Mouse (Mus musculus): Measurements from ENCODE around the gene Lck.

Lck gene

DNA sequence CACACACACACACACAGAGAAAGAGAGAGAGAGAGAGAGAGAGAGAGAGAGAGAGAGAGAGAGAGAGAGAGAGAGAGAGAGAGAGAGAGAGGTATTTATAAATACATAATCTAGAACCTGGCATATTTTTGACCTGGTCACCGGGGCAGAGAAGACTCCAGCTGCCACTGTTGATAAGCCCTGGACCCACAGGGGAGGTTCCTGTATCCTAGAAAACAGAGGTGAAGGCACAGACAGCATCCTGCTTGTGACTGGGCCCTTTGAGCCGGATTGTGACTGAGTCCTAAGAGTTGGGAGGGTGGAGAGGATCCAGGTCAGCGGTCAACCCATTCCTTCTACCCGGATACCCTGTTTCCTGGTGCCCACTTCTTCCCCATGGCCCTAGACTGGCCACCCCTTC lies 15.4 kb upstream of the Lck start:
- in situ Hi-C loops (cut with MboI; ENCODE audit: low pct_unique_long_range_greater_than_20kb in 1 of 2, low sequenced_read_pairs in 2 of 2, unreplicated experiment in 1 of 2): no loop called here

DNA sequence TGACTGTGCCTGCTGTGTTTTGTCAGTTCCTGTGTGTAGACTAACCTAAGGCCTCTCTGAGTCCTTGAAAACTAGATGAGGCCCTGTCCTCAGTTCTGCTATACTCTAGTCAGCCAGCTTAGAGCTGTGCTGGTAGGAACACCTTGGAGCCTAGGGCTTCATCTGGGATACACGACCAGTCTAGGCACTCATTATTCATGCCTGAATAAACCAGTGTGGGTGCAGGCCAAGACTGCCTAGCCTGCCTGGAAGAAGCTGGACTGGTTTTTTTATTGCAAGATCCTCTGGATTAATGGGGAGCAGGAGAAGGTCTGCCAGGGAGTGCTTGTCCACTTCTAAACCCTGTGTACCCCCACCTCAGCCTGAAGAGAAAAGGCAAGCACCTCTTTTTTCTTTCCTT lies 13.5 kb upstream of the Lck start:
- in situ Hi-C loops (cut with MboI; ENCODE audit: low pct_unique_long_range_greater_than_20kb in 1 of 2, low sequenced_read_pairs in 2 of 2, unreplicated experiment in 1 of 2): no loop called here

DNA sequence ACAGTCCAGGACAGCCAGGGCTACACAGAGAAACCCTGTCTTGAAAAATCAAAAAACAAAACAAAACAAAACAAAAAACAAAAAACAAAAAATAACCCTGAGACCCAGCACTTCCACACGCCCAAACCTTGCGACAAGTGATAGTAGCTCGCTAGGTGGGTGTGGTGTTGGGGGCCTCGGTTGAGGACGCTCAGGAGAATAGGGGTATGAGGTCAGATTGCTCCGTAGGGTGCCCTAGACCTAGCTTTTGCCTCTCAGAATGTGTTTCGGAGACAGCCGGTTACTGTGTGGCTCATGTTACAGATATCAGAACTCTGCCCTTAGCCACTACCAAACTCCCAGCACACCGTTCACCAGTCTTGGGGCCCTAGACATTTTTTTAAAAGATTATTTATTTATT lies 12.3 kb upstream of the Lck start:
- in situ Hi-C loops (cut with MboI; ENCODE audit: low pct_unique_long_range_greater_than_20kb in 1 of 2, low sequenced_read_pairs in 2 of 2, unreplicated experiment in 1 of 2): no loop called here

DNA sequence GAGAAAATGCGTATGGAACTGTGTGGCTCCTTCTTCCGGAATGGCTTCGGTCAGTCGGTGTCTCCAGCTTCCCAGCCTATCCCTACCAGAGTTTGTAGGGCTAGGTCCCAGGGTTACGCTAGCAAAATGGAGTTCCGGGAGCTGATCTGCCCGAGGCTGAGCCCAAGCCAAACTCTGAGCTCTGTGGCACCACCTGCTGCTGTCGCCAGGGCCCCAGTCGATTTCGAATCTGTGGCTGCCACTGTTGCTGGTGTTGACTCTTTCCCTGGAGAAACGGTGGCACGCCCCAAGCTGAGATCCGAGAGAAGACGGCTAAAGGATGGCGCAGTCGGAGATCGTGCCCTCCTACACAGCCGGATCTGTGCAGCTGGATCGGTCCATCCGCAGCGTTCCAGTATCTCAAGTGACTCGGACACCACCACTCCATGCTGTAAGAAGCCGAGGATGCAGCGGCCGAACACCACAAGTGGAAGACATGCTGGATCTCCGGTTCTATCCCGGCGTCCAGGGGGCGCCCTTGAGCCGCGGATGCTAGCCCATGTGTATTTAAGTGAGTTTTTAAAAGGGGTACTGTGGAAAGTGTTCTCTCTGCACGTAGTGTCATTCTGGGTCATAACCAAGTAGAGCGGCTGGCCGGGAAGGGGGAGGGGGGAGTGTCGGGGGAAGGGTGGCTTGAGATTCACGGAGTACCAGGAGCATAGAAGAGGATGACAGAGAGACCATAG lies 11.6 kb upstream of the Lck start:
- in situ Hi-C loops (cut with MboI; ENCODE audit: low pct_unique_long_range_greater_than_20kb in 1 of 2, low sequenced_read_pairs in 2 of 2, unreplicated experiment in 1 of 2): no loop called here

DNA sequence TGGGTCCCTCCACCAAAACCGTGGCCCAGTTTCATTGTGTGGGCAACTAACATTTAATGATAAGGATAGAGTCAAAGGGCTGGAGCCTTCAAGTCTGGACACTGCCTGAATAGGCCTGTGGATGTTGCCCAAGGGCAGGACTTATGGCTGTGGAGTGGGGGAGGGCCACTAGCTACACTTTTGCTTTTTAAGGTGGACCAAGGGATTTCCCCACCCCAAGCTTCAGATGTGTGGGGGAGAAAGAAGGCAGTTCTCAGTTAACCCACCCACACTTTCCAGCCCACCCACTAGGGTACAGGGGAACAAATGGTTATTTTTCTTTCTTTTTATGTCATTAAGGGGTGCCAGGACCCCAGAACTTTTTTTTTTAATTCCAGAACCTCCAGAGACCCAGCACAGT lies 10.9 kb upstream of the Lck start:
- in situ Hi-C loops (cut with MboI; ENCODE audit: low pct_unique_long_range_greater_than_20kb in 1 of 2, low sequenced_read_pairs in 2 of 2, unreplicated experiment in 1 of 2): no loop called here

DNA sequence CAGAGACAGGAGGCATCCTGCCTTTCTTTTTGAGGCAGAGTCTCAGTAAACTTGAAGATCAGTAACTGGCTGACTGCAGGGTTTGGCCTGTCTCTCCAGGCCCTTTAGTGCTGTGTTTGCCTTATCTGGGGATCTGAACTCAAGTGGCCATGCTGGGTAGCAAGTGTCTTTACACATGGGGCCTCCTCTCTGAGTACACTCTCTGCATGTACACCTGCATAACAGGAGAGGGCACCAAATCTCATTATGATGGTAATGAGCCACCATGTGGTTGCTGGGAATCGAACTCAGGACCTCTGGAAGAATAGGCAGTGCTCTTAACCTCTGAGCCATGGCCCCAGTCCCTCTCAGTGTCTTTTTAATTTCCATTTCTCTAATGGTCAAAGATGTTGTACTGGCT lies 8.8 kb upstream of the Lck start:
- in situ Hi-C loops (cut with MboI; ENCODE audit: low pct_unique_long_range_greater_than_20kb in 1 of 2, low sequenced_read_pairs in 2 of 2, unreplicated experiment in 1 of 2): no loop called here

DNA sequence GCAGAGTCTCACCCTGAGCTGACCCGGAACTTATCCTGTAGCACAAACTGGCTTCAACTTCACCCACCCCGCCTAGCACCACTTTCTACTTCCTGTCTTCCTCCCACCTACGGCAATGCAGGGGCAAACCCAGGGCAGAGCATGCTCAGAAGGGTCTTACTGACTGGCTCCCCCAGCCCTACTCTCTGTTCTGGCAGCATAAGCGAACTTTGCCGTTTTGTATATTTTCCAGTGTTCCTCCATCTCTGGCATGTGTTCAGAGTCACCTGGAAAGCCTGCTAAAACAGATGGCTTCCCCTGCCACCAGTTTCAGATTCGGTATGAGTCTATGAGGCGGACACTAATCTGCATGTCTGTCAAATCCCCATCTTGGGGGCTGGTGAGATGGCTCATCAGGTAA lies 6.9 kb upstream of the Lck start:
- in situ Hi-C loops (cut with MboI; ENCODE audit: low pct_unique_long_range_greater_than_20kb in 1 of 2, low sequenced_read_pairs in 2 of 2, unreplicated experiment in 1 of 2): no loop called here

DNA sequence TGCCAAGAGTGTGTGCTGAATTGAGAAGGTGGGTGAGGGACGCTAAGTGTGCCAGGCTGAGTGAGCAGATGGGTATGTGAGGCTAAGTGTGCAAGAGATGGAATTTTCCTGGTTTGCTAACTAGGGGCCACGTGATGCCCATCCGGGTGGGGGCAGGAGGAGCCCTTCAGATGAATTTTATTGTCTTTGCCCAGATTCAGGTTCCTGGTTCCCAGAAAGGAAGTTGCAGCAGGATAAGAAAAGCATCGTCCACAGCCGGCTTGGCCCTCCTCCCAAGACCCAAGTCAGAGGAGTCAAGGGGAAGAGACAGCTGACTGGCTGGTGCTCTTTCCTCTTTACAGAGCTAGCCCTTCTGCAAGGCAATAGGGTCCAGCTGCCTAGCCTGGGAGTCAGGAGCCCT lies 5.0 kb upstream of the Lck start, which contains the start of gene Fam167b:
Gene Fam167b, minus strand, starts transcription at position 84 of the 400 bp plus-strand sequence.
- in situ Hi-C loops (cut with MboI; ENCODE audit: low pct_unique_long_range_greater_than_20kb in 1 of 2, low sequenced_read_pairs in 2 of 2, unreplicated experiment in 1 of 2): no loop called here

DNA sequence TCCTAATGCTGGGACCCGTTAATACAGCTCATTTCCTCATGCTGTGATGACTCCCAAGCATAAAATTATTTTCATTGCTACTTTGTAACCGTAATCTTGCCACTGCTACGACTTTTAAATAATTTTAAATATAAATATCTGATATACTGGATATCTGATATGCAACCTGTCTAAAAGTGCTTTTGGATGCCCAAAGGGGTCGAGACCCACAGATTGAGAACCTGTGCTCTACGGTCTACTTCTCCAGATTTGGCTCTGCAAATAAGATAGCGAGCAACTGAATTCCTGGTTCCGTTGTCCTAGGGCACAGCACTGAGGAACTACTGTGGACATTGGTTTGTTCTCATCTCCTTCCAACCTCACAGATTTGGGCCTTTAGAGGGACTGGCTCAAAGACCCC lies 4.2 kb upstream of the Lck start:
- in situ Hi-C loops (cut with MboI; ENCODE audit: low pct_unique_long_range_greater_than_20kb in 1 of 2, low sequenced_read_pairs in 2 of 2, unreplicated experiment in 1 of 2): no loop called here

DNA sequence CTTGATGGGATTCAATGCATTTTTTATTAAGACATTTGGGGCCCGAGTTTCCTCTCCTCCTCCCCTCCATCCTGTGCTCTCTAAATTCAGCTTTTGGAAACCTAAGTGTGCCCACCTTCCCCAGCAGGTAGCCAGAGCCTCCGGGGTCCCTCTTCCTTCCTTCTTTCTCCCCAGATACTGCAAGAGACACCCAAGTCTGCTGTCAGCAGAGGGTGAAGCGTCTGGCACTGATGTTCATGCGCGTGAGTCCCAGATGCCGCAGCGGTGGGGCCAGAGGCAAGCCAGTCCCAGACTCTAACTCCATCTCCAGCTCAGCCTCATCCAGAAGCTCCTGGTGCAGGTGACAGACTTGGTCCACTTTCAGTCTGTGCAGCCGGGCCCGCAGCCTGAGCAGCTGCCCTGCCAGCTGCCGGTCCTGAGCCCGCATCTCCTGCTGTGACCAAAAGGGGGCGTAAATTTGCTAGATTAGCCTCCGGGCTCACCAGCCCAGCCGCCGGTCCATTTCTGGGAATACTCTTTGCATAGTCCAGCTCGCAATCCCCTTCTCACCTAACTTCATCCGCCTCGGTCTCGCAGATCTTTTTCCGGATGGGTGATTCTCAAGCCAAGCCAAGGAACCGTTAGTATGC lies 3.5 kb upstream of the Lck start:
- in situ Hi-C loops (cut with MboI; ENCODE audit: low pct_unique_long_range_greater_than_20kb in 1 of 2, low sequenced_read_pairs in 2 of 2, unreplicated experiment in 1 of 2): no loop called here

DNA sequence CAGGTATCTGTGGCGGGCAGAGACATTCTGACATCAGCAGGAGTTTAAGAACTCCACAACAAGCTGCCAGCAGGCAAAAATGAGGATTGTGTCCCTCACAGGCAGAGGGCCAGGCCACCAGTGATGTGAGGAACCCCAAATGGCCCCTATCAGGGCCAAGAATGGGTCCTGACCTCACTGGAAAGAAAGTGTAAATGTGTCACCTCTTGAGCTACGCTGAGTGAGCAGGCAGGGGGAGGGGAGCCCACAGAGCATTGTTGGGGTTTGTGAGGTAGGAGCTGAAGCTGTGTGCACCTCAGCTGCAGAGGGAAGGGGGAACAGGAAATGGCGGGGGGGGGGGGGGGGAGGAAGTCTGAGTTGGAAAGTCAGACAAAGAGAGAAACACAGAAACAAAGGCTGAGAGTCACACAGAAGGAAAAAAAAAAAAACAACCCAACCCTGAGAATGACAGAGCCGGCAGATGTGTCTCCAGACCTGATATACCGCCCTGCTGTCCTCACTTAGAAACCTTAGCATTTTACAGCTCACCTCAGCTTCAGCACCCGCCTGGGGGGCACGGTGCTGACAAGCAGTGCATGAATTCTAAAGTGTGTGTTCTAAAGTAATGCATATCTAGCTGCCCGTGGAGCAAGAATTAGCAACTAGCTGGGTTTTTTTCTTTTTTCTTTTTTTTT lies 1.9 kb upstream of the Lck start:
- in situ Hi-C loops (cut with MboI; ENCODE audit: low pct_unique_long_range_greater_than_20kb in 1 of 2, low sequenced_read_pairs in 2 of 2, unreplicated experiment in 1 of 2): no loop called here

DNA sequence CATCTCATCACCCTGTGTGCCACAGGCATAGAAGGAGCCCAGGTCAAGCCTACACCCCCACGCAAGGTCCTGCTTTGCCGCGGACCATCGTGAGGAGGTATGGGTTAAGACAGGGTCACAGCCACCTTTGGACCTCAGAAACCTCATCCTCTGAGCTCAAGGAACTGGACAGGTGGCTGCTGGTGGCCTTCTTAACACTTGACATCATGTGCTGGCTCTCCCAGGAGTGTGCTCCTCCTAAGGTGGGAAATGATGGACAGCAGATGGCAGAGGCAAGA lies 409 bp downstream of the Lck start:
- in situ Hi-C loops (cut with MboI; ENCODE audit: low pct_unique_long_range_greater_than_20kb in 1 of 2, low sequenced_read_pairs in 2 of 2, unreplicated experiment in 1 of 2): no loop called here

DNA sequence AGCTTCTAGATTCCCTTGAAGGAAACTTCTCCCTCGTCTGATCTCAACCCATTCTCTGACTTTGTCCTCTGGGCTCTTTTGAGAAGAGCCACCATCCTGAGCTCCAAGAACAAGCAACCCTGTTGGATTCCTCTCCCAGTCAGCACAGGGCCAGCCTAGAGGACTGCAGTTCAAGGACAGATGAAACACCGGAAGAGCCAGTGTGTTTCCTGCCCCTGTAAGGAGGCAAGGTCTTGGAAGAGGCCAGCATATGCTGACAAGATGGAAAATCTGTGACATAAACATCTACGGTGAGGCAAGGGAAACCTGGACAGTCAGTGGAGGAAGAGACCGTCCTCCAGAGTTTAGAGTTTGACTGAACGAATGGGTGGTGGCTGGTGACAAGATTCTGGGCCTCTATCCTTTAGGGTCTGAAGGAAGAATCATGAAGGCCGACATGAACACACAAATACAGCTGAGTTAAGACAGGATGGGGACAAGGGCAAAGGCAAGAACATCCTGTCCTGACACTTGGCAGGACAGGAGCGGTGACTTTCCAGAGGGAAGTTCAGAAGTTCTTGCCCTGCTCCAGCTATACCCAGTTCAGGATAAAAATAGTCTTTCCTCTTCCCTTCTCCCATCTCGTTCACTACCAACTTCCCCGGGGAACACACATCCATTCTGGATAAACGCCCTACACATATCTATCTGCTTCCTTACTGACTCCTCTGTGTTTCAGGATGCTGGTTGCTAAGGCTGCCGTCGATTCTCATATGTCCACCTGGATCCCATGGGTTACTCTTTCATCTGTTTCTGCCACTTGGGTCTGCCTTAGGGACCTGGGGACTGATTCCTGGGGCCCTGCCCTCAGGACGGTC lies 977 bp downstream of the Lck start:
- in situ Hi-C loops (cut with MboI; ENCODE audit: low pct_unique_long_range_greater_than_20kb in 1 of 2, low sequenced_read_pairs in 2 of 2, unreplicated experiment in 1 of 2): no loop called here

DNA sequence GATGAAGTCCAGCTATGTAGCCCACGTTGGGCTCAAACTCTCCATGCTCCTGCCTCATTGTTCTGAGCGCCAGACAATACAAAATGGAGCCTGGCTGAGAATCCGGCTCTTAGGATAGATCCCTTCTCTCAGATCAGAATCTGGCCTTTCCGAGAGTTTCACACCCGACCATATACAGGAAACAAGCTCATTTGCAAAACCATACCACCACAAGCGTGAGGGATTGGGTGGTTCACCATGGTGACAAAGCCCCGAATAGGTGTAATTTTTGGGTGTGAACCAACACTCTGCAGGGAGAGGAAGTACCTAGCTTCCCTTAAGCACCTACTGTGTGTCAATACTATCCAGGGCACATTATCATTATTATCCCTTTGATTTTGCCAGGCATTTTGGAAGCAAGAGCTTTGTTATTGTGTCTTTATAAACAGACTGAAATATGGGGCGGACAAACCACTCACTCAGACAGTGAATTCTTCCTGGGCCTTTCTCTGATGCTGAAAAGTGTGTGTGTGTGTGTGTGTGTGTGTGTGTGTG lies 1.8 kb downstream of the Lck start:
- in situ Hi-C loops (cut with MboI; ENCODE audit: low pct_unique_long_range_greater_than_20kb in 1 of 2, low sequenced_read_pairs in 2 of 2, unreplicated experiment in 1 of 2): no loop called here

DNA sequence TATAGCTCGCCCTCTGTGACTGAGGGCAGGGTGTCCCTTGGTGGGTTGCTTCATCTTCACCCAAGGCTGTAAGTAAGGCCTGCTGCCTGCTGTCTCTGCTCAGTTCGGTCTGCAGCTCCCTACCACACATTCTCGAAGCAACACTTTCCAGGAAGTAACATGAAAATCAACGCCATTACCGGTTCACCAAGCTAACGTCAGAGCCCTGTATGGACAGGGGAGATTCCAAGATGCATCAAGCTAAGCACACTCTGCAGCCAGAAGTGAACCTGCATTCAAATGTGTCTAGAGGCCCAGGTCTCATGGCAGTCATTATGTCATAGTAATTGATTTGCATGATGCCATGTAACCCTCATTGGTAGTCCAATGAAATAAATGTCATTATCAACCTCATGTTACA lies 3.4 kb downstream of the Lck start:
- in situ Hi-C loops (cut with MboI; ENCODE audit: low pct_unique_long_range_greater_than_20kb in 1 of 2, low sequenced_read_pairs in 2 of 2, unreplicated experiment in 1 of 2): no loop called here

DNA sequence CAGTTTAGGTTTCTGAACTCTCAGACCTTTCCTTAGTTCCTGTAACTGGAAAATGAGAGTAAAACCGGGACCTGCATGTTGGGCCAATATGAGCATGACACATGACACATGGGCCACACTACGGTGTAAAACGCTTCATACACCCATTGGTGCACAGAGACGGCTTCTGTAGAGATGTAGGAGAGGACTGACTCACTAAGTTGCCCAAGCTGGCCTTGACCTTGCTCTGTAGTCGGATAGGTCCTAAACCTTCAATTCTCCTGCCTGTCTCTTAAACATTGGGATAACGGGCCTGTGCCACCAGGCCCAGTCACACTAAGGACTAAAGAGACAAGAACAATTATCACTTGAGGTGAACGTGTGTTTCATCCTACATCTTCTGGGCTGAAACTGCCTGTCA lies 5.1 kb downstream of the Lck start:
- in situ Hi-C loops (cut with MboI; ENCODE audit: low pct_unique_long_range_greater_than_20kb in 1 of 2, low sequenced_read_pairs in 2 of 2, unreplicated experiment in 1 of 2): no loop called here

DNA sequence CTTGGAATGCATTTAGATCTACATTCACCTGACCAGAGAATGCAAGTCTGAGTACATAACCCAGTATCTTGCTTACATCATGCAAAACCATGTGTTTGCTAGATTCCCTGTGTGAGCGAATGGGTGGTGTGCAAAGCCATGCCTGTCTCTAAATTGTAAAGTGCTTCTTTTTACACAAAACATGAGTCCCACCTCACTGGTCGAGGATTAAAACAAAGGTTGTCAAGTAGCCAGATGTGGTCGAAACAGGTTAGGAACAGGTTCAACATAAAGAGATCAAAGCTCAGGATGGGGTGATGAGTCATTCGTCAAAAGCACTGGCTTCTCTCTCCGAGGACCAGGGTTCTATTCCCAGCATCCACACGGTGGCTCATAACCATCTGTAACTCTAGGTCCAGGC lies 8.3 kb downstream of the Lck start:
- in situ Hi-C loops (cut with MboI; ENCODE audit: low pct_unique_long_range_greater_than_20kb in 1 of 2, low sequenced_read_pairs in 2 of 2, unreplicated experiment in 1 of 2): no loop called here

DNA sequence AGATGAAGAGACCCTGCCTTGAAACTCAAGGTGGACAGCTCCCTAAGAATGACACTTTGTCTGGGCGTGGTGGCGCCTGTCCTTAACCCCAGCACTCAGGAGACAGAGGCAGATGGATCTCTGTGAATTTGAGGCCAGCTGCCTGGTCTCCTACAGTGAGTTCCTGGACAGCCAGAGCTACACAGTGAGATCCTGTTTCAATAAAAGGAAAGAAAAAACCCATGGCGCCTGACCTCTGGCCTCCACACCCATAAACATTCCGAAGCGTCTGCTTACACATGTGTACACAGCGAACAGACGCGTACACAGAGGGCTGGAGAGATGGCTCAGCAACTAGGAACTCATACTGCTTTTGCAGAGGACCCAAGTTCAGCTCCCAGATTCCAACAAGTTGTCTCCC lies 9.7 kb downstream of the Lck start:
- in situ Hi-C loops (cut with MboI; ENCODE audit: low pct_unique_long_range_greater_than_20kb in 1 of 2, low sequenced_read_pairs in 2 of 2, unreplicated experiment in 1 of 2): no loop called here

DNA sequence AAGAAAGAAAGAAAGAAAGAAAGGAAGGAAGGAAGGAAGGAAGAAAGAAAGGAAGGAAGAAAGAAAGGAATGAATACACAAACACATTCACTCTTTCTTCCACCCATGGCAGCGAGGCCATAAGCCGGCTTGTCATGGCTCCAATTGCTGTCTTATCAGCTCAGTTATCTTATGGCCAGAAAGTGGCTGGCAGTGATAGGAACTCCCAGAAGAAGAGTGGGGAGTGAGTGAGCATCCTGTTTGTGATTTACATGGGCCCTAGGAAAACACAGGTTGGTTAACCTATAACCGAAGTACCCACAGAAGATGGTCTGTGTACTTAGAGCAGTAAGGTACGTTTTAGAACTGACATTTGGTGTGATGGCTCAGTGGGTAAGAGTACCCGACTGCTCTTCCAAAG lies 12.3 kb downstream of the Lck start:
- in situ Hi-C loops (cut with MboI; ENCODE audit: low pct_unique_long_range_greater_than_20kb in 1 of 2, low sequenced_read_pairs in 2 of 2, unreplicated experiment in 1 of 2): no loop called here

All from mouse embryonic stem cell (cell line).